Mouse (Mus musculus): Measurements from ENCODE around the gene Ceacam16. TPM values are rescaled to one million over a fixed set of nuclear protein-coding genes. Genes with fewer than 3 reads are reported as not detected.

The Ceacam16 gene
- polyA plus RNA-seq, 1 experiment from 2014 or later: 0.69 TPM

- Histone ChIP-seq H3K4me3 (replicated peaks) (no peak overlapping the region), H3K9ac (replicated peaks) (no peak overlapping the region), H3K4me2 (no peak overlapping the region), H3K27me3 (replicated peaks) (peaks cover 33% of the 10 kb centered on the region), H3K9me3 (replicated peaks) (no peaks in the 10 kb centered on the region), H3K36me3 (no peaks in the 10 kb centered on the region), H3K27ac (replicated peaks) (no peak overlapping the region), H3K4me1 (peaks cover 3% of the 10 kb centered on the region; the same call in 1 of the 2 replicates)
- WGBS: 75% methylated on average over 21 of the region's 21 CpGs
- no peak for ATAC-seq (ENCODE audit: low FRiP score)
These were observed 19.2 kb downstream of the Ceacam16 start for GRCm38 (mm10) chr7:19841686-19842413.

- Histone ChIP-seq H3K4me2 (no peak overlapping the region), H3K27ac (replicated peaks) (no peak overlapping the region), H3K4me3 (replicated peaks) (no peak overlapping the region), H3K27me3 (replicated peaks) (peaks cover 28% of the 10 kb centered on the region), H3K4me1 (peaks cover 3% of the 10 kb centered on the region; the same call in 1 of the 2 replicates), H3K9me3 (replicated peaks) (no peaks in the 10 kb centered on the region), H3K9ac (replicated peaks) (no peak overlapping the region), H3K36me3 (no peaks in the 10 kb centered on the region)
- no peak for ATAC-seq (ENCODE audit: low FRiP score)
- 88% methylated on average over 3 of the region's 3 CpGs for WGBS
These were observed 20.2 kb downstream of the Ceacam16 start for GRCm38 (mm10) chr7:19840936-19841335.

- WGBS: 88% methylated on average over 4 of the region's 4 CpGs
- Histone ChIP-seq H3K27ac (replicated peaks) (no peak overlapping the region), H3K36me3 (no peaks in the 10 kb centered on the region), H3K9ac (replicated peaks) (no peak overlapping the region), H3K4me1 (peaks cover 3% of the 10 kb centered on the region; the same call in 1 of the 2 replicates), H3K27me3 (replicated peaks) (peaks cover 27% of the 10 kb centered on the region), H3K9me3 (replicated peaks) (no peaks in the 10 kb centered on the region), H3K4me2 (no peak overlapping the region), H3K4me3 (replicated peaks) (no peak overlapping the region)
- ATAC-seq (ENCODE audit: low FRiP score): no peak
These were observed 20.7 kb downstream of the Ceacam16 start for GRCm38 (mm10) chr7:19840371-19840770.

GRCm38 (mm10) chr7:19836843-19837242 lies 24.3 kb downstream of the Ceacam16 start:
- no peak for ATAC-seq (ENCODE audit: low FRiP score)
- Histone ChIP-seq H3K9me3 (replicated peaks) (no peaks in the 10 kb centered on the region), H3K27ac (replicated peaks) (no peak overlapping the region), H3K27me3 (replicated peaks) (no peaks in the 10 kb centered on the region), H3K9ac (replicated peaks) (no peak overlapping the region), H3K4me3 (replicated peaks) (no peak overlapping the region), H3K36me3 (no peaks in the 10 kb centered on the region), H3K4me2 (no peak overlapping the region), H3K4me1 (no peaks in the 10 kb centered on the region)
- WGBS: 63% methylated on average over 3 of the region's 3 CpGs

- WGBS: 72% methylated on average over 3 of the region's 3 CpGs
- no peak overlapping the region for H3K4me2 ChIP-seq
- no peaks in the 10 kb centered on the region for H3K4me1 ChIP-seq
- no peak for ATAC-seq (ENCODE audit: low FRiP score)
- H3K27ac ChIP-seq (replicated peaks): no peak overlapping the region
- H3K27me3 ChIP-seq (replicated peaks): no peaks in the 10 kb centered on the region
- H3K9me3 ChIP-seq (replicated peaks): no peaks in the 10 kb centered on the region
- no peaks in the 10 kb centered on the region for H3K36me3 ChIP-seq
- no peak overlapping the region for H3K4me3 ChIP-seq (replicated peaks)
- H3K9ac ChIP-seq (replicated peaks): no peak overlapping the region
These were observed 27.0 kb downstream of the Ceacam16 start for GRCm38 (mm10) chr7:19834055-19834454.

- H3K9ac ChIP-seq (replicated peaks): no peak overlapping the region
- no peaks in the 10 kb centered on the region for H3K4me1 ChIP-seq
- H3K36me3 ChIP-seq: no peaks in the 10 kb centered on the region
- no peak overlapping the region for H3K4me2 ChIP-seq
- no peaks in the 10 kb centered on the region for H3K9me3 ChIP-seq (replicated peaks)
- ATAC-seq (ENCODE audit: low FRiP score): no peak
- no peak overlapping the region for H3K4me3 ChIP-seq (replicated peaks)
- H3K27me3 ChIP-seq (replicated peaks): no peaks in the 10 kb centered on the region
- 62% methylated on average over 9 of the region's 9 CpGs for WGBS
- no peak overlapping the region for H3K27ac ChIP-seq (replicated peaks)
These were observed 29.3 kb downstream of the Ceacam16 start for GRCm38 (mm10) chr7:19831837-19832236.

GRCm38 (mm10) chr7:19830682-19831156 lies 30.4 kb downstream of the Ceacam16 start:
- WGBS: 38% methylated on average over 13 of the region's 13 CpGs
- no peaks in the 10 kb centered on the region for H3K27me3 ChIP-seq (replicated peaks)
- no peak; the same call in 1 of the 2 replicates for ATAC-seq (ENCODE audit: low FRiP score)

GRCm38 (mm10) chr7:19829694-19830093 lies 31.4 kb downstream of the Ceacam16 start:
- Histone ChIP-seq H3K4me3 (replicated peaks) (no peak overlapping the region), H3K4me2 (no peak overlapping the region), H3K9me3 (replicated peaks) (no peaks in the 10 kb centered on the region), H3K36me3 (no peaks in the 10 kb centered on the region), H3K4me1 (0 out of 2 replicates have a peak, but pooled peaks cover under 1% of the 10 kb centered on the region), H3K27ac (replicated peaks) (no peak overlapping the region), H3K27me3 (replicated peaks) (peaks cover 2% of the 10 kb centered on the region; the same call in 1 of the 2 replicates), H3K9ac (replicated peaks) (no peak overlapping the region)
- WGBS: 94% methylated on average over 3 of the region's 3 CpGs
- no peak for ATAC-seq (ENCODE audit: low FRiP score)

More at GRCm38 (mm10) chr7:19830682-19831156, 30.4 kb downstream of the Ceacam16 start:
- H3K9ac ChIP-seq (replicated peaks): no peak overlapping the region
- no peaks in the 10 kb centered on the region for H3K9me3 ChIP-seq (replicated peaks)
- H3K27ac ChIP-seq (replicated peaks): no peak overlapping the region
- H3K4me2 ChIP-seq: 0 out of 2 replicates have a peak overlapping the region, but pooled peaks have one; percentile 19
- no peaks in the 10 kb centered on the region for H3K4me1 ChIP-seq
- no peaks in the 10 kb centered on the region for H3K36me3 ChIP-seq
- no peak overlapping the region for H3K4me3 ChIP-seq (replicated peaks)

- no peak overlapping the region for H3K4me2 ChIP-seq
These were observed 34.3 kb downstream of the Ceacam16 start for GRCm38 (mm10) chr7:19826756-19827155.

GRCm38 (mm10) chr7:19824182-19824973 lies 36.7 kb downstream of the Ceacam16 start:
- peak overlapping the region; percentile 31 for H3K4me2 ChIP-seq

More at GRCm38 (mm10) chr7:19826756-19827155, 34.3 kb downstream of the Ceacam16 start:
- no peak overlapping the region for H3K4me3 ChIP-seq (replicated peaks)
- WGBS: 49% methylated on average over 6 of the region's 6 CpGs
- H3K4me1 ChIP-seq: peaks cover 17% of the 10 kb centered on the region
- ATAC-seq (ENCODE audit: low FRiP score): no peak
- H3K9ac ChIP-seq (replicated peaks): no peak overlapping the region
- no peaks in the 10 kb centered on the region for H3K9me3 ChIP-seq (replicated peaks)
- H3K27ac ChIP-seq (replicated peaks): no peak overlapping the region
- no peaks in the 10 kb centered on the region for H3K36me3 ChIP-seq
- H3K27me3 ChIP-seq (replicated peaks): peaks cover 32% of the 10 kb centered on the region

GRCm38 (mm10) chr7:19823256-19824181 lies 37.6 kb downstream of the Ceacam16 start:
- Histone ChIP-seq H3K4me1 (peaks cover 17% of the 10 kb centered on the region), H3K9me3 (replicated peaks) (no peaks in the 10 kb centered on the region), H3K27ac (replicated peaks) (no peak overlapping the region), H3K27me3 (replicated peaks) (peaks cover 50% of the 10 kb centered on the region), H3K4me2 (peak overlapping the region; percentile 31; the same call in 1 of the 2 replicates), H3K4me3 (replicated peaks) (no peak overlapping the region), H3K9ac (replicated peaks) (no peak overlapping the region), H3K36me3 (no peaks in the 10 kb centered on the region)
- ATAC-seq (ENCODE audit: low FRiP score): no peak
- WGBS: 25% methylated on average over 16 of the region's 16 CpGs

More at GRCm38 (mm10) chr7:19824182-19824973, 36.7 kb downstream of the Ceacam16 start:
- Histone ChIP-seq H3K9me3 (replicated peaks) (no peaks in the 10 kb centered on the region), H3K27ac (replicated peaks) (no peak overlapping the region), H3K4me1 (peaks cover 17% of the 10 kb centered on the region), H3K9ac (replicated peaks) (no peak overlapping the region), H3K27me3 (replicated peaks) (peaks cover 45% of the 10 kb centered on the region), H3K4me3 (replicated peaks) (no peak overlapping the region), H3K36me3 (no peaks in the 10 kb centered on the region)
- no peak for ATAC-seq (ENCODE audit: low FRiP score)
- WGBS: 22% methylated on average over 26 of the region's 26 CpGs

All from neural tube, embryonic 15.5 days (tissue).